Mouse (Mus musculus) neural tube, embryonic 12.5 days (tissue): ENCODE measurements around the gene Ier5. TPM values are rescaled to one million over a fixed set of nuclear protein-coding genes. Genes with fewer than 3 reads are reported as not detected.

Source experiments
- ATAC-seq: fragments of 200-750 bp; cut with Nextera tagmentation; 2 replicates; pipeline ENCODE4 v1.8.0; 2017; ENCODE audit warnings: low read depth, mild to moderate bottlenecking, moderate TSS enrichment, moderate library complexity; ENCODE audit not compliant: low FRiP score
- H3K27ac ChIP-seq: fragments of 300-500 bp; sonication (generic); 2 replicates; pipeline ENCODE4 v1.5.1; 2016
- H3K27me3 ChIP-seq: fragments of 300-500 bp; sonication (generic); replicated peaks from 2 replicates; pipeline ENCODE4 v1.6.1; 2016; ENCODE audit warnings: mild to moderate bottlenecking
- H3K36me3 ChIP-seq: fragments of 300-500 bp; sonication (generic); 2 replicates; pipeline ENCODE4 v1.6.1; 2016; ENCODE audit warnings: mild to moderate bottlenecking
- H3K4me1 ChIP-seq: fragments of 300-500 bp; sonication (generic); 2 replicates; pipeline ENCODE4 v1.6.1; 2016
- H3K4me2 ChIP-seq: fragments of 300-500 bp; sonication (generic); replicated peaks from 2 replicates; pipeline ENCODE4 v1.6.1; 2016; ENCODE audit warnings: mild to moderate bottlenecking
- H3K4me3 ChIP-seq: fragments of 300-500 bp; sonication (generic); 2 replicates; pipeline ENCODE4 v1.5.1; 2016
- H3K9ac ChIP-seq: fragments of 300-500 bp; sonication (generic); 2 replicates; pipeline ENCODE4 v1.6.1; 2016; ENCODE audit warnings: mild to moderate bottlenecking
- H3K9me3 ChIP-seq: fragments of 300-500 bp; sonication (generic); 2 replicates; pipeline ENCODE4 v1.6.1; 2016; ENCODE audit warnings: mild to moderate bottlenecking
- WGBS: fragments of 180-500 bp; shearing (Covaris S2); methylation state at CpG from one replicate; pipeline ENCODE4 v1.1.7; 2016; 5-methylcytosine and 5-hydroxymethylcytosine counted together
- polyA plus RNA-seq: library from polyadenylated mRNA; unstranded; fragments of >200 nt; fragmentation: Nextera tagmentation; extraction: Ambion mirVana; gene quantifications from 2 replicates; pipeline ENCODE4 v1.2.1, GENCODE M21; 2016

Gene Ier5
- polyA plus RNA-seq, 1 experiment from 2014 or later: 23.2 TPM

GRCm38 (mm10) chr1:155058099-155059012 is 41.1 kb downstream of the Ier5 start:
- H3K4me2 ChIP-seq: no peak overlapping the region
- H3K9me3 ChIP-seq: no peaks in the 10 kb centered on the region
- peaks cover 32% of the 10 kb centered on the region; the same call in 1 of the 2 replicates for H3K4me1 ChIP-seq
- H3K4me3 ChIP-seq: no peak overlapping the region
- ATAC-seq: no peak
- no peak overlapping the region for H3K27ac ChIP-seq
- no peaks in the 10 kb centered on the region for H3K36me3 ChIP-seq
- no peaks in the 10 kb centered on the region for H3K27me3 ChIP-seq
- H3K9ac ChIP-seq: no peak overlapping the region
- WGBS: 68% methylated on average over 6 of the region's 6 CpGs

GRCm38 (mm10) chr1:155056166-155056565 is 43.3 kb downstream of the Ier5 start:
- no peak overlapping the region for H3K4me2 ChIP-seq
- ATAC-seq: no peak
- peaks cover 49% of the 10 kb centered on the region for H3K4me1 ChIP-seq
- H3K27me3 ChIP-seq: no peaks in the 10 kb centered on the region
- WGBS: 96% methylated on average over 1 of the region's 1 CpGs
- no peak overlapping the region for H3K9ac ChIP-seq
- H3K27ac ChIP-seq: no peak overlapping the region
- H3K36me3 ChIP-seq: no peaks in the 10 kb centered on the region
- H3K4me3 ChIP-seq: no peak overlapping the region
- no peaks in the 10 kb centered on the region for H3K9me3 ChIP-seq

- no peak for ATAC-seq
- 19% methylated on average over 3 of the region's 3 CpGs for WGBS
- H3K36me3 ChIP-seq: no peaks in the 10 kb centered on the region
- H3K4me3 ChIP-seq: no peak overlapping the region
- no peak overlapping the region for H3K27ac ChIP-seq
- H3K4me1 ChIP-seq: peaks cover 56% of the 10 kb centered on the region
- H3K27me3 ChIP-seq: no peaks in the 10 kb centered on the region
- H3K9ac ChIP-seq: no peak overlapping the region
- no peaks in the 10 kb centered on the region for H3K9me3 ChIP-seq
- H3K4me2 ChIP-seq: no peak overlapping the region
Observed at GRCm38 (mm10) chr1:155055041-155055440, 44.4 kb downstream of the Ier5 start.

- Histone ChIP-seq H3K4me1 (peaks cover 56% of the 10 kb centered on the region), H3K4me2 (no peak overlapping the region), H3K27ac (no peak overlapping the region), H3K27me3 (no peaks in the 10 kb centered on the region), H3K9me3 (no peaks in the 10 kb centered on the region), H3K4me3 (no peak overlapping the region), H3K36me3 (no peaks in the 10 kb centered on the region), H3K9ac (no peak overlapping the region)
- ATAC-seq: no peak
- WGBS: 35% methylated on average over 6 of the region's 6 CpGs
Observed at GRCm38 (mm10) chr1:155054366-155054965, 45.0 kb downstream of the Ier5 start.

GRCm38 (mm10) chr1:155053296-155053695 is 46.1 kb downstream of the Ier5 start:
- Histone ChIP-seq H3K9ac (no peak overlapping the region), H3K4me1 (peaks cover 55% of the 10 kb centered on the region)
- no peak for ATAC-seq

GRCm38 (mm10) chr1:155052761-155053166 is 46.7 kb downstream of the Ier5 start:
- ATAC-seq: no peak
- no peaks in the 10 kb centered on the region for H3K36me3 ChIP-seq
- 18% methylated on average over 9 of the region's 9 CpGs for WGBS
- H3K27ac ChIP-seq: peak overlapping the region; percentile 8; the same call in 1 of the 2 replicates
- H3K4me3 ChIP-seq: no peak overlapping the region
- no peaks in the 10 kb centered on the region for H3K9me3 ChIP-seq
- H3K9ac ChIP-seq: no peak overlapping the region
- H3K27me3 ChIP-seq: no peaks in the 10 kb centered on the region
- no peak overlapping the region for H3K4me2 ChIP-seq
- peaks cover 55% of the 10 kb centered on the region for H3K4me1 ChIP-seq

More at GRCm38 (mm10) chr1:155053296-155053695, 46.1 kb downstream of the Ier5 start:
- H3K4me3 ChIP-seq: no peak overlapping the region
- no peaks in the 10 kb centered on the region for H3K27me3 ChIP-seq
- WGBS: 77% methylated on average over 1 of the region's 1 CpGs
- no peak overlapping the region for H3K4me2 ChIP-seq
- H3K36me3 ChIP-seq: no peaks in the 10 kb centered on the region
- no peaks in the 10 kb centered on the region for H3K9me3 ChIP-seq
- H3K27ac ChIP-seq: no peak overlapping the region

- H3K4me1 ChIP-seq: peaks cover 55% of the 10 kb centered on the region
- H3K4me2 ChIP-seq: no peak overlapping the region
- WGBS: 19% methylated on average over 4 of the region's 4 CpGs
- H3K9me3 ChIP-seq: no peaks in the 10 kb centered on the region
- peak overlapping the region; percentile 12; the same call in 1 of the 2 replicates for H3K27ac ChIP-seq
- H3K4me3 ChIP-seq: no peak overlapping the region
- no peaks in the 10 kb centered on the region for H3K36me3 ChIP-seq
- no peaks in the 10 kb centered on the region for H3K27me3 ChIP-seq
- ATAC-seq: no peak
- no peak overlapping the region for H3K9ac ChIP-seq
Observed at GRCm38 (mm10) chr1:155052131-155052760, 47.2 kb downstream of the Ier5 start.

- Histone ChIP-seq H3K4me3 (no peak overlapping the region), H3K9ac (no peak overlapping the region), H3K36me3 (no peaks in the 10 kb centered on the region), H3K4me1 (peaks cover 55% of the 10 kb centered on the region), H3K9me3 (no peaks in the 10 kb centered on the region), H3K4me2 (no peak overlapping the region), H3K27ac (peak overlapping the region; percentile 12; the same call in 1 of the 2 replicates), H3K27me3 (no peaks in the 10 kb centered on the region)
- ATAC-seq: no peak
- 23% methylated on average over 10 of the region's 10 CpGs for WGBS
Observed at GRCm38 (mm10) chr1:155051701-155052127, 47.7 kb downstream of the Ier5 start.

- WGBS: 85% methylated on average over 9 of the region's 9 CpGs
- H3K4me3 ChIP-seq: no peak overlapping the region
- no peaks in the 10 kb centered on the region for H3K9me3 ChIP-seq
- no peak overlapping the region for H3K27ac ChIP-seq
- peaks cover 55% of the 10 kb centered on the region for H3K4me1 ChIP-seq
- no peak overlapping the region for H3K4me2 ChIP-seq
- no peaks in the 10 kb centered on the region for H3K27me3 ChIP-seq
- no peak for ATAC-seq
- H3K36me3 ChIP-seq: no peaks in the 10 kb centered on the region
- no peak overlapping the region for H3K9ac ChIP-seq
Observed at GRCm38 (mm10) chr1:155050897-155051592, 48.4 kb downstream of the Ier5 start.

- 32% methylated on average over 5 of the region's 5 CpGs for WGBS
- H3K27ac ChIP-seq: no peak overlapping the region
Observed at GRCm38 (mm10) chr1:155050174-155050573, 49.3 kb downstream of the Ier5 start.

GRCm38 (mm10) chr1:155048947-155049346 is 50.5 kb downstream of the Ier5 start:
- peak; percentile 82 for ATAC-seq
- Histone ChIP-seq H3K4me1 (peaks cover 43% of the 10 kb centered on the region), H3K36me3 (no peaks in the 10 kb centered on the region), H3K9me3 (no peaks in the 10 kb centered on the region), H3K27me3 (no peaks in the 10 kb centered on the region), H3K9ac (no peak overlapping the region), H3K4me2 (no peak overlapping the region), H3K4me3 (no peak overlapping the region), H3K27ac (no peak overlapping the region)
- 4% methylated on average over 5 of the region's 5 CpGs for WGBS

More at GRCm38 (mm10) chr1:155050174-155050573, 49.3 kb downstream of the Ier5 start:
- Histone ChIP-seq H3K27me3 (no peaks in the 10 kb centered on the region), H3K9ac (no peak overlapping the region), H3K4me1 (peaks cover 53% of the 10 kb centered on the region), H3K9me3 (no peaks in the 10 kb centered on the region), H3K36me3 (no peaks in the 10 kb centered on the region), H3K4me2 (0 out of 2 replicates have a peak overlapping the region, but pooled peaks have one; percentile 3), H3K4me3 (no peak overlapping the region)
- peak; percentile 46; the same call in 1 of the 2 replicates for ATAC-seq
